Mouse (Mus musculus): Measurements from ENCODE around the gene Agps.

DNA sequence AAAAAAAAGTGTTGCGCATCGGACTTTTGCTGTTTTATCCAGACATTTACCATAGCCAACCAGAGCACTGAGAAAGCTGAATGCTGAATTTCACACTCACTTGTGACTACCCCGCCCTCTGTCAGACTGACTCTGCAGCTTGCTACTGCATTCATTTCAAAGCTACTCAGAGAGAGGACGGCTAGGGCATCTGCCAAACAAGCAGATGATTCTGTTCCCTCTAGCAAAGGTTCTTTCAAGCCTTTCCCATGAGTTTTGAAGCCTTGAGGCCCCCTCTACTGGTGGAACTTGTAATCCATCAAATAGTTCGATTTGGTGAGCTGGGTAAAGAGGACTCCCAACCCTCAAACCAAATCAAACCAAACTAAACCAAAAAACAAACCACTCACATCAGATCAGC lies 133.0 kb downstream of the Agps start:
- TF ChIP-seq CTCF (IDR thresholded peaks at IDR 0.05; ENCODE audit: extremely low read depth, insufficient read length, insufficient replicate concordance, low read depth, low read length), result peak; percentile 29; the same call in 1 of the 2 replicates
- no peak for TF ChIP-seq POLR2A (IDR thresholded peaks at IDR 0.05; ENCODE audit: low read depth, low read length)
